Mouse (Mus musculus) right cerebral cortex, postnatal 4 days (tissue): ENCODE data around the gene Cln6.
A peak's percentile ranks its signal among the peaks of the same experiment; 100 is the strongest.
"Not testable (repeated sequence)": the region's sequence is repeated elsewhere in the genome, so short reads cannot be mapped to it uniquely, and the experiment has no call there.

Experiments
- DNase-seq: peaks from one replicate; pipeline ENCODE4 v3.0.0-alpha.2; 2022

The Cln6 gene

DNA sequence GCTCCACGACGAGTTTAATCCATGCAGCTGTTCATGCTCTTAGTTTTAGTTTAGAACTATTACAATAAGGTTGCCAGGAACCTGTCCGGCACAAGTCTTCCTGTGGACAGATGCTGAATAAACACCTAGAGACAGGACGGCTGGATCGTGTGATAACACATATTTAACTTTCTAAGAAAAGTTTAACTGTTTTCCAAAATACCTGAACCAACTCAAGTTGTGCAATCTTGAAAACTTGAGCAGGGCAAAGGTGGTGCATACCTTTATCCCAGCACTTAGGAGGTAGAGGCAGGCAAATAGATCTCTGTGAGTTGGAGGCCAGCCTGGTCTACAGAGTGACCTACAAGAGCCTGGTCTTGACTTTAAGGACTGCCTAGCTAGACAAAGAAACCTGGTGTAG is 3.7 kb upstream of the Cln6 start:
- no peak for DNase-seq

DNA sequence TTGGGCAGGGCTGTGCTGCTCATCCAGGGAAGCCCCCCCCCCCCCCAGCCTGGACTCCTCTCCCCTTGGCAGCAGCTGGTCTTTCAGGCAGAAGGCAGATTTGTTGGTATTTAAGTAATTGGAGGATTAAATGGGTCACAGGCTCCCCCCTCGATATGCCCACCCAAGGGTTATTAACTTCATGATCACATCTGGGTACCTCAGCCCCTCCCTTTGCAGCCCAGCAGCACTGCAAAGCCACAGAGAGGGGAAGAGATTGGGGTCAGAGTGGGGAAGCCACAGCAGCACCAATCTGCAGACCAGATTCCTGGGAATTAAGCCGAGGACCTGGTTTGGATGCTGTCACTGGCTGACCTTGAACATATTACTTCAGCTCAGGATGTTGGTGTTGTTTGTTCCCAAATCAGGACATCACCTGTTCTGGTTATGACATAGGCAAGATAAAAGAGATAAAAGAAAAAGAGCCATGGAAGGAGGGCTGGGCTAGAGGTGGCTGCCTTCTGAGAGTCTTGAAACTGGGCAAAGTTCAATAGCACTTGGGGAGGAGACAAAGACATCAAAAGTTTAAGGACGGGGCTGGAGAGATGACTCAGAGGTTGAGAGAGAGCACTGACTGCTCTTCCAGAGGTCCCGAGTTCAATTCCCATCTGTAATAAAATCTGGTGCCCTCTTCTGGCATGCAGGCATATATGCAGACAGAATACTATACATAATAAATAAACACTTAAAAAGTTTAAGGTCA is 2.7 kb upstream of the Cln6 start:
- no peak for DNase-seq

DNA sequence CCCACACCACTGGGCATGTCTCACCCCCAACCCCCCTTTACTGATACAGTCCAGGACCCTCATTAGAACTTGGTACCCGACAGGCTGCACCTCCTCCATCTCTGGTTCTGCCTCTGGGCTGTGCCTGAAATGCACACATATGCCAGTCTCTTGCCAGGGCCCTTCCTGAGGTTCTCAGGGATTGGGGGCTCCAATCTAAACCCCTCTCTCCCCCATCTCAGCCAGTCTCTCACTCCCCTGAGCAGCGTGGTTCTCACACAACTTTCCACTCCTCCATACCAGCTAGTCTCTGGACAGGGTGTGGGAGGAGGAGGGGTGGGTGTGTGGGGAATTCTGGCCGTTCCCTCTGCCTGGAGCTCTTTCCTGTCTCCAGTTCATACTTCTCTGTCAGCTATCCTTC is 974 bp upstream of the Cln6 start:
- DNase-seq, result no peak

DNA sequence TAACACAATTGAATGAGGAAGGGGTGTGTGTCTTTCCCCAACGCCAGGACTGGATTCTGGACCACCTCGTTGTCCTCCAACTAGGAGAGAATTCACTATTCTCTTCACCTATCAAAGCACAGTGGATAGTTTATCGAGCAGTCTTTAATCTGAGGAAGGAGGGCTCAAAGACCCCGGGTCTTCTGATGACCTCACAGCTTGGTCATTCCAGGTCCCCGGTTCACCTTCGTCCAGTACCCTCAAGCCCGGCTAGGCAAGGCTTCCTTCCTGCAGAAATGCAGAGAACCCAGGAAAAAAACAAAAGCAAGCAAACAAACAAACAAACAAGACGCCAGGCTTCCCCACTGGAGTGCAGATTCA is 459 bp upstream of the Cln6 start:
- no peak for DNase-seq

DNA sequence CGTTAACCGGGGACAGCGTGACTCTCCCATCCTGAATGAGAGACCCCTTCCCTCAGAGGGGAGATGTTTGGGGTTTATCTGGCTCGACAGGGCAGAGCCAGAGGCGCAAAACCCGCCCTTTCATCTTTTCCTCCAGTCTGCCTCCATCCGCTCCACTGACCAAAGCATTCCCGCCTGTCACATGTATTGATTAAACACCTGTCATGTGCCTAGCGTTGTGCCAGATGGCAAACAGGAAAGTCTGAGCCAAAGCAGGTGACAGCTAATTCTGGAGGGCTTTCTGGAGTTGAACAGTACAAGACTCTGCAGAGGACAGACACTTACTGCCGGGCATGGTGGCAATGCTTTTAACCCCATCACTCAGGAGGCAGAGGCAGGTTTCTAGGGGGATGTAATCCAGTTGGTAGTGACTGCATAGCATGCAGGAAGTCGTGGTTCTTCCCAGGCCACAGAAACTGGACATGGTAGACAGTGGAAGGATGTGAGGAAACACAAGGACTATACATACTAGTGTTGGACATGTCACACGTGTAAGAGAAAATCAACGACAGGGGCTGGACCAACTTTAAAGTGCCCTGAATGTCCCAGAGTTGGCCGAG is 686 bp downstream of the Cln6 start:
- DNase-seq, result no peak

DNA sequence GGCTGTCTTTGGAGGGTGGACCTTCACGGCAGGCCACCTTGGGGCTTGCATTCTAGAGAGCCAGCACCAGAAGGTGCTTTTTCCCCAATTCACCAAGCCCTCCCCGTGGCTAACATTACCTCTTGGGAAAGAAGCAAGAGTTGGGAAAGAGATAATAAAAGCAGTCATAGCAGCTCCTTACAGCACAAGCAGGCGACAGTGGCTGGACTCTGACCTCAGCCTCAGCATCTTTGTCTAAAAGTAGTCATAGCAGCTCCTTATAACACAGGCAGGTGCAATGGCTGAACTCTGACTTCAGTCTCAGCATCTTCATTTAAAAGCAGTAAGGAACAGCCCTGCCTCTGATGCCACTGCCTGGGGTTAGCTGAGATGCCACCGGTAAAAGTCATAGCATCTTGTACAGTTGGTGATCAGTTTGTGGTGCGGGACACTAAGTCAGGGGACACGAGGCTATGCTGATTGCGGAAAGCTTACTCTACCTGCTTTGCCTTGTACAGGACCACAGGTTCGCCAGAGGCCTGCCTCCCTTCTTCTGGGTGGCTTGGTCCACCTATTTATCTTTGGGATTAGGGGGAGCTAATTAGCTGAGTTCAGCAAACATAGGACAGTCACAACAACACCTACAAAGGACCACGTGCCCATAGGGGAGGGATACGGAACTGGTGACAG is 4.9 kb downstream of the Cln6 start:
- DNase-seq, result no peak

DNA sequence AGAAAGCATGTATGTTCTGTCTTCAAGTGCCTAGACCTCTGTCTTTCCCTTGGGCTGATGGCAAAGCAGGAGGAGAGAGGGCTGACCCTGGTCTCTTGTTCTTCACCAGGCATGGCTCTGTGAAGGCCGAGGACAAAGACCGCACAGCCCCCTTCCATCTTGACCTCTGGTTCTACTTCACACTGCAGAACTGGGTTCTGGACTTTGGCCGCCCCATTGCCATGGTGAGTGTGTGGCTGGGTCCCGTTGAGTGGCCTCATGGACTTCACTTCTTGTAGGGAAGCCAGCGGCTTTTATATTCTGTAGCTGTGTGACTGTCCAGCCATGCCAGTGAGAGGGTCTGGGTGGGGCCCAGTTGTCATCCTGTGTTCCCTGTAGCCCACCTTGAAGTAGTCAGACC is 5.9 kb downstream of the Cln6 start:
- DNase-seq, result no peak

DNA sequence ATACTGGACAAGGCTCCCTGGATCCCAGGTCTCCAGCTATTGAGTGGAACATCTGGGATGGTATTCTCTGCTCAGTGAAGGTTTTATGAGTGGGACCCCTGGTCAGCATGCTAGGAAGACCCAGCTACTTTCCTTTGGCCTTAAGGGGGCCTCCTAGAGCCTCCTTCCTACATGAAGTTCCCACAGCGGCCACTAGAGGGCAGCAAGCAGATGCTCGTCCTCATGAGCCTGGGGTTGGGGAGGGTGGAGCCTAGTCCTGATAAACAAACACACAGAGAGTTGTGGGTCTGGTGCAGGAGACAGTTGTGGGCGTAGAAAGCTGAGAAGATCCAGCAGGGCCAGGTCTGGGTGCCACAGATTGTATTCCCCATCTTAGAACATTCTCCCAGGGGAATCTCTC is 9.1 kb downstream of the Cln6 start:
- DNase-seq, result peak; percentile 90

DNA sequence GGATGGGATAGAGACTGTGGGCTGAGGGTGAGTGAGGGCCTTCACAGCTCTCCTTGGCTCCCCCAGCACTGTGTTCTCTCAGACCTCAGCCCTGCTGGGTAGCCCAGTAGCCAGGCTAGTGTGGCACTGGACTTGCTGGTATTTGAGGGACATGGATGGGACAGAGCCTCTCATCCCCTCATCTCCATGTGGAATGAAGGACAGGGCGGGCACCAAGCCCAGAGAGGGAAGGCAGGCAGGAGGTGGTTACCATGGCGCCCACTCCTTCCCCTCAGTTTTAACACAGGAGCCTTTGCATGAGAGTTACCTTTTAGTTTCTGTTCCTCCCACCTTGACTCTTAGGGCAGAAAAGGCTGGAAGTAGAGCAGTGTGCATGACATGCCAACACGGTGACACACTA is 10.1 kb downstream of the Cln6 start:
- peak; percentile 27 for DNase-seq

DNA sequence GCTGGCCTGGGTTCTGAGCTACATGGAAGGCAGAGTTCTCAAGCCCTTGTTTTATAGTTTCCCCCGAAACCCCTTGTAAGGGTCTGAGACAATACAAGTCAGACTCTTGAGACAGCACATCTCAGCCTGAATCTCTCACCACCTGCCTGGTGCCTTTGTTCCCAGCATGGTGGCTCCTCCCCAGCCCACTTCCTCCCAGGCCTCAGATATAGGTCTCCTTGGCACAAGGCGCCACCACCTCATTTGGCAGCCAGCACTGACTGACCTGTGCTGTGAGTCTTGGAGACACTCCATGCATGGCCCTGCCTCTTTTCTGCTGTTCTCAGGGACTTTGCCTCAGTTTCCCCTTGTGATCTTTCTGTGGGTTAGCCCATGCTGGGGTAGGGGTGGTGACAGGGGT is 13.0 kb downstream of the Cln6 start:
- no peak for DNase-seq

DNA sequence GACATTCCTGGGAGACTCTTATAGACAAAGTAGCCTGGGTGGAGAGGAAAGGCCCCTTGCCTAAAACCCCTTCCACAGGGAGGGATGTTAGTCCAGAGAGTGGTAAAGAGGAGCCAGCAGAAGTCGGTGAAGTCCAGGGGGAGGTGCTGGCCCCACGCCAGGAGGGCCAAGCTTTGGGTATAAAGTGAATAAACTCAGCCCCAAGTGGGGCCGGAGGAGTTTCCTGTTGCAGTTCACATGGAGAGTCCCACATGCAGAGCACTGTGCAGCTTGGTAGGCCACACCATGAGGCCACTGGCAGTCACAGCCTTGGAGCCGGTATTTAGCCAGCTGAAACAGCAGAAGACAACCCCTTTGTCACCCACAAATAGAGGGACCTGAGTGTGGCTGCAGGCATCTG is 15.9 kb downstream of the Cln6 start:
- no peak for DNase-seq

DNA sequence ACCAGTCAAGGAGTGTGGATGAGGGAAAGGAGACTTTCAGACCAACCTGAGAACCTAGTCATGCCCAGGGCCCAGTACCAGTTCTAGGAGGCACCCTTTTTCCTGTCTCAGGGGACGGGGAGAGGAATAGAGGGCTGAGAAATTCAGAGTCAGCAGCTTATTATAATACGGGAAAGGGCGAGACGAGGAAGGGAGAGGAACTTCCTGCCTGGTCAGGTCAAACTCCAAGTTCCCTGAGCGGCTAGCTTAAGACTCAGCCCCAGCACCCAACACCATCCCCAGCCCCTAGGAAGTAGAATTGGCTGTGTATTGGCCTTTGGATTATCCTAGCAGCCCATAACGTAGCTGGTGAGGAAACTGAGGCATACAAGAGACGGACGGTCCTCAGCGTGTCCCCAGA is 18.6 kb downstream of the Cln6 start:
- DNase-seq, result no peak

DNA sequence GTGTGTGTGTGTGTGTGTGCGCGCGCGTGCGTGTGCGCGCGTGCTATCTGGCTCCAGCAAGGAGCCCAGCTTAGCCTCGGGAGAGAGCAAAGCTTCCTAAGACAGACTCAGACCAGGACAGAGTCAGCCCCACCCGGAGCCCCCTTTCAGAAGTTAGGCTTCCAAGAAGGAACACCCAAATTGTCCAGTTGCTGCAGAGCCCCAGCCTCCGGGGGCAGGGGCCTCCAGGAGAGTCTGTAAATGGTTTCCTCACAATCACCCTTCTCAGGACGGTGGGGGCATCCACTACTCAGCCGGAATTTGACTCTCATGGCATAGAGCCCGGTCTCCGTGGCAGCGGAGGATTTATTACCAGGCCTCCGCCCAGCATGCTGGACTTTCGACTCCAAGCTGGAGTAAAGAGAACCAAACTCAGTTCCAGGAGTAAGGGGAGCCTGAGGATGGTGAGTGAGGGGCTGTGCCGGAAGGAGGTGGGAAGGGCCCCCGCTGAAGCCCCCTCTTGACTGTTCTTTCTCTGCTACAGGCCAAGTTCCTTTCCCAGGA is 19.2 kb downstream of the Cln6 start, which contains the start of gene Calml4:
Gene Calml4, plus strand, starts transcription at position 362 of the 543 bp plus-strand sequence.
- peak; percentile 32 for DNase-seq

DNA sequence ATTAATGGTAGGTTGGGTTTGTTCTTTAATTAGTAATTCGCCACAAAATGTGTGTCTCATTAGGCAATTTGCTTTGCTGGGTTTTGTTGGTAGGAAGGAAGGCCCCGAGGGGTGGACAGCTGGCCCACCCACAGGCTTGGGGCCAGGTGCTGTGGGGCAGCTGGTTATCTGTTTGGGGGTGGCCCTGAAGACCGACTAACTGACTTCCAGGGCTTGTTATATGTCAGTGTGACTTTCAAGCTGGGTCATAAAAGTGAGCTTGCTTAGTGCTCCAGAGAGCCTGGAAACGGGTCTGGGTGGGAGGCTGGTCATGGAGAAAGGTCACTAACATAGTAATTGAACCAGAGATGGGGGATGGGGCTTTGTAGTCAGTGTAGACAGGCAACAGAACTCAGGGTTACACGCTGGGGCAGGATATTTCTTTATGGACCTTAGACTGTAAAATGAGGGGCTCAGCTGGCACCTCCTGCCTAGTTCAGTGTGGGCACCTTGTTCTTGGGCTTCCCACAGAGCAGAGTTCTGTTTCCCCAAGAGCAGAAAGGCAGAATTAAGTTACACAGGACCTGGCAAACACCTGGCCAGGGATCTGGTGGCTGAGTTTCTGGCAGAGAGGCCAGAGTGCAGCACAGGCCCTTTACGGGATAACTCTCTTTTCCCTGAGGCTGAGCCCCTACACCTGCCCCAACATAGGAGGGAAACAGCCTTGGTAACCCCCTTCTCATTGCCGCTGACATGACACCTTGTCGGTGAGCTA is 19.9 kb downstream of the Cln6 start:
- no peak for DNase-seq

DNA sequence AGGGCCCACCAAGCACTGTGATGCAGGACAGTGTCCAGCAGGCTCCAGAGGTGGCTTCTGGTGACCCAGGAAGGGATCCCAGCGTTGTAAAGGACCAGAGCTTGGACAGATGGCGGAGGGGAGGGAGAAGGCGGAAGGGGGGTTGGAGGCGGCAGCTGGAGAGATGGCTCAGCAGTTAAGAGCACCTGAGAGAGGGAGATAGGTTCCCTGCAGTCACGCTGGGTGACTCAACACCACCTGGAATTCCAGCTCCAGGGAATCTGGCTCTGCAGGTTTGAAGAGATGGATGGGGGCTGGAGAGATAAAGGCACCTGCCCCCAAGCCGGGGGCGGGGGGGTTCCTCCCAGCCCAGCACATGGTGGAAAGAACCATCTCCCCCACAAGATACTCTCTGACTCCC is 21.5 kb downstream of the Cln6 start:
- DNase-seq, result not testable (repeated sequence)

DNA sequence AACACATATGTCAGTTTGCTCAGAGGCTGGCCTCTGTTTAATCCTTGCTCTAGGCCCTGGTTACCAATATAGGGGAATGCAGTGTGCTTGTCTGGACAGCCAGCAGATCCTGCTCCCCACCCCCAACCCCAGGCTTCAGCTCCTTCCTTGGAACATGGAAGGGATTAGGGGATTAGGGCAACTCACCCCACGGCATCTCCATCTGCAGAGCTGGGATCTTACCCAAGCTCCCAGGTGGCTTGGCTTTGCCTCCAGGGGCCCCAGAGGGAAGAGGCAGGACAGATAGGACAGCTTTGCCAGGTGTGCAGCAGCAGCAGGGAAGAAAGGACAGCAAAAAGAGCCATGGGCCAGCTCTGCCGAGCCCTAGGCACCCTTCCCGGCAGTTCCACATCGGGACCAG is 22.3 kb downstream of the Cln6 start:
- DNase-seq, result no peak

DNA sequence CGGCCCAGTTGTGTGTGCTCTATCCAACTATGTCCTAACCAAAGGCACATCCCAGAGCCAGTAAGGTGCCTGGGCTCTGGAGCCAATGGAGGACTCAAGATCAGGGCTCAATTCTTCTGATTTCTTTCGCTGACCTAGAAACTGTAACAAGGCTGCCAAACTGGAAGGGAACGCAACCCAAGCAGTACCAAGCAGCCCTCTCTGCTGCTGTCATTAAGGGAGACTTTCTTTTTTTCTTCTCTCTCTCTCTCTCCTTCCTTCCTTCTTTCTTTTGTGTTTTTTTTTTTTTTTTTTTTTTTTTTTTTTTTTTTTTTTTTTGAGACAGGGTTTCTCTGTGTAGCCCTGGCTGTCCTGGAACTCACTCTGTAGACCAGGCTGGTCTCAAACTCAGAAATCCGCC is 30.7 kb downstream of the Cln6 start:
- not testable (repeated sequence) for DNase-seq

DNA sequence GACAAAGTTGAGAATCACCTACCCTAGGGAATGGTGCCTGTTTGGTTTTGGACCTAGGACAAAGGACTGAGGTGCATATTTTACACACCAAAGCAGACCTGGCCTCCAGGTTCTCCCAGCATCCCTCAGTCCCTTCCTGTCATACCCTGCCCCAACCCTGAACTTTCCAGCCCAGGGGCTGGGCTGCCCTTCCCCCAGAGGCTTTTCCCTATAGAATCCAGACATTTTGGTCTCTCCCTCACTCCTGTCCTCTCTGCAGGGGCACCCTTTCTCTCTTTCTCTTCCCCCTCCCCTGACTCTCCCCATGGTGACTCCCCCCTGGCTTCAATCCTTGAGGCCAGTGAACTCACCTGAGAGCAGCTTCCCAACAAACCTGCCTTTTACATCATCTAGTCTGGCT is 32.1 kb downstream of the Cln6 start:
- DNase-seq, result no peak

DNA sequence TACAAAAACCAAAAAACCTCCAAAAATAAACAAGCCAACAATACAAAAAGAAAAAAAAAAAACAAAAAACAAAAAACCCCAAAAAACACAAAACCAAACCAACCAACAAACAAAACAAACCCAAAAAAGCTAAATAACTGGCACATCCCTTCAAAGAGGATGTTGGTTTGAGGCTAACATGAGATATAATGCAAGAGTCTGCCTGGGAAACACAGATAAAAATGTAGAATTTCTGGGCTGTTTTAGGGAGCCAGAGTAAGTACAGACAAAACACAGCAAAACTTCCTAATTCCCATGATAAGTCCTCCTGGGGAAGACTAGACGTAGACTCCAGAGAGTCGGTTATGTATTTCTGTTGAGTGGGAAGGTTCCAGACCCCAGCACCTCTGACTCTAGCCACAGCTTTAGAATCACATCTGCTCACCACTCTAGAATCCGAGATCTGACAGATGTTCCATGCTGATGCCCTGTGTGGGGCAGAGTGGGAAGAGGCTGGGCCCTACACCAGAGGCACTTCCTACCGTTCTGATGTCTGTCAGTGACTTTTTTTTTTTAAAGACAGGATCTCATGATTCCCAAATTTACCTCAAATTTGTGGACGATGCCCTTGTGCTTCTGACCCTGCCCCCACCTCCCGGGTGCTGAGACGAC is 38.5 kb downstream of the Cln6 start:
- DNase-seq, result no peak

DNA sequence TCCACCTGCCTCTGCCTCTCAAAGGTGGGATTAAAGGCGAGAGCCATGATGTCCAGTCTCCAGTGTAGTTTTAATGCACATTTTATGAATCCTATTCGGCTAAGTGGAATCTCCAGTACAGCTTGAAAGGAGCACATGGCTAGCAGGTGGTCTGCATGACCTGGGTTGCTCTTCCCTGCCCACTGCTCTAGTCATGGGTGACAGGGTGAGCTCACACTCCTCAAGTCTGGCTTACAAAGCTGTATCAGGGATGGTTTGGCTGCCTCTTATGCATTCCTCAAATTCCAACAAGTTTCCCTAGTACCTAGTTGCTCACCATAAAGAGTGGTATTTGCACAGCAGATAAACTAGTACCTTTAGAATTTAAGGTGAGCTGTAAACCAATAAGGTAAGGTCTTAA is 39.2 kb downstream of the Cln6 start:
- DNase-seq, result no peak

DNA sequence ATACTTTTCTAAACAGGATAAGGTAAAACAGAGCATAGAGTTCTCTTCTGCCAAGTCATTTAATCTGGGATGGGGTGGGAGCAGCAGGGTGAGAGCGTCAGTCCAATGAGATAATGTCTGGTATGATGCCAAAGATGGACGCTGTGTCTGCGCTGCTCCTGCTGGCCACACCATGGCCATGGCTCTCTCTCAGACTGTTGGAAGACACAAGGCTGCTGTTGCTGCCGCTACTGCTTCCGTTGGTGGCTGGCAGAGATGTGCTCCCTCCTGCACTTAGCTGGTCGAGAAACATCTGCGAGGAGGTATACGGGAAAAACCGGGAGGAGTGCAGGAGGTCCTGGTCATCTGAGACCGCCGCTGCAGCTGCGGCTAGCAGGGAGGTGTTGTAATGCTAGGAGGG is 43.3 kb downstream of the Cln6 start:
- DNase-seq, result no peak

DNA sequence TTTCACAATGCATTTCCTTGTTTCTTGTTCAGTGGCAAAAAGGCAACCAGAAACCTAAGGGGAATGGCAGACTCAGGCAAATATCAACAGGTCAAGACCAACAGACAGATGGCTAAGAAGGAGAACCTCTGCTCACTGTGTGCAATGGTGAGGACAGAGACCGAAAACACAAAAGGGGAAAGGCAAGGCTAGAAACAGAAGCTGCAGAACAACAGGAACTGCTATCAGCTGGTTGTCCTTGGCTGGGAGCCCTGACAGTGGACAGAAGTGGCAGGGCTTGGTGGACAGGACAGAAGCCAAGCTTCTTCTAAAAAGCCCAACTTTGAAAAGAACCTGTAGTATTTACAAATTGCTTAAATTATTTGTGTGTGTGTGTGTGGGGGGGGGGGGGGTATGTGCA is 55.9 kb downstream of the Cln6 start:
- no peak for DNase-seq
